Mouse (Mus musculus) layer of hippocampus, adult 9-11 months (tissue): ENCODE results near the gene Fpr1.
"Not testable (repeated sequence)": the region's sequence is repeated elsewhere in the genome, so short reads cannot be mapped to it uniquely, and the experiment has no call there.

Source experiments
- DNase-seq: peaks from one replicate; pipeline ENCODE4 v3.0.0; 2022

The Fpr1 gene

DNA sequence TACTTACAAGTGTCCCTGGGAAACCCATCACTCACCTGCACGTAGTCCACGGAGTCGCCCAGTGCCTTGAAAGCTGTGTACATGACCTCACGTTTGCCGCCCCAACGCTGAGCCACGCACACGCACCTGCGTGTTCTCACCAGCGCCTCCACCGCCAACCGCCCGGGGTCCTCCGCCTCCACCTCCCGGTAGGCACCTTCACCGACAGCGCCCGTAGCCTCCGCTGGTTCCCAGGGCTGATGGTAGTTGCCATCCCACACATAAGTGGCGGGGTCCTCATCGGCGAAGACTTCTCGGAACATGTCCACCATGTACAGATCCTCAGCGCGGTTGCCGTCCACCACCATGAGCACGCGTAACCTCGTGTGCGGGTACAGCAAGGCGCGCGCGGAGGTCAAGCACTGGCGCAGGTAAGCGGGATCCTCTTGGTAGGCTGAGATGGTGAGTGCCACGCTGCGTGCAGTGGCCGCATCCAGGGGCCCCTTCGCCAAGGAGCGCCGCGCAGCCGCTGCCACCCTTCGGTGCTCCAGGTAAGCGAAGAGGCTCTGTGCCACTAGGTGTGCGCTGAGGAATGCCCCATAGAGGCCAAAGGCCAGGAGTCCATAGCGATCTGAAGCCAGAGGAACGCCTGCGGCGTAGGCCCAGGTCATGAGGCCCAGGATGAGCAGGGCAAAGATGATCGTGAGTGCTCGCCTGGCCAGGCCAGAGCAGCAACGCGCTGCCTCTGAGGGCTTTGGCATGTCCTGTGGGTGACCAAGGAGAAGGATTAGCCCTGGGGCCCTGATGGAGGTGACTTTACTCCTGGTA is 33.6 kb downstream of the Fpr1 start:
- DNase-seq = no peak

DNA sequence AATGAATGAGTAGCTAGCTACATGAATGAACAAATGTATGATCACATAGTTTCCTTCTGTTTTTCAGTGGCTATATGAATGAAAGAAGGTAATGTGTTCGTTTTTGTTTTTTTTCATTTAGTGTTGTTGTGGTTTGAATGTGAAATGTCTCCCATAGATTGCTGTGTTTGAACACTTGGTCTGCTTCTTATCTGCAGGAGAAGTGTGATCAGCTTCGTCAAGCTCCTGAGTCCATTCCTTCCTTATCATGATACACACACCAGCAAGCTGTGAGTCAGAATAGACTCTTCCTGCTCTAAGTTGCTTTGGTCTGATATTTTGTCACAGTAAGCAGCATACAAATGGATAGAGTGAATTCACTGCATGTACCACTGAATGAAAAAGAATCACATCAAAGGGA is 34.8 kb downstream of the Fpr1 start:
- no peak for DNase-seq

DNA sequence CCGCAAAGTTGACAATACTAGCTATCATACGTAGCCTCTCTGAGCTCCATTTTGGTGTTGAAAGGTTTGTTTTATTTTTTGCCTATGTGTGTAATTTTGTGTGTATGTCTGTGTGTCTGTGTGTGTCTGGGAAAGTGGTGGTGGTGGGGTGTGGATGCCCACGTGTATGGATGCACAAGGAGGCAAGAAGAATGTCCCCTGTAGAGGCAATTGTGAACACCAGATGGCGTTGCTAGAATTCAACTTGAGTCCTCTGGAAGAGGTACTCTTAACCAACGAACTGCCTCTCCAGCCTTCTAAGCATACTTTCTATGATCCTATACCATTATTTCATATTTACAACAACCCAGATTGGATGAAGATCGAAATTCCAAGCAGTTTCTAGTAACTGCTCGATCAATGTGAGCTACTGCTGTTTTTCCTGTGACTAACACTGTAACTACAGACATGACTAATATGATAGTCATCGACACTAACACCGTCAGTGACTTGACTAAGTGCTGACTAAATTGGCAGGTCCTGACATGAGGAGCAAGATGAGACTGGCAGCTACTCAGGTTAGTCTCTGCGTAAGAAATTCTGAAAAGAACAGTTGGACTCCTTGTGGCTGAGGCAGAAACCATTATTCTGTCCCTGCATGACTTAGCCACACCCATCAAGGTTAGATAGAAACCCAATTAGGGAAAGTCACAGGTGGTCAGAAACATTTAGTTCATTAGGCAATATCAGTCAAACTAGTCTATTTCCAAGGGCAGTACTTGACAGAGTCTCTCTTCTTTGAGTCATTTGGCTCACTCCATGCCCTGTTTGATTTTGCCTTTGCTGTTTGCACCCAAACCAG is 38.3 kb downstream of the Fpr1 start:
- no peak for DNase-seq

DNA sequence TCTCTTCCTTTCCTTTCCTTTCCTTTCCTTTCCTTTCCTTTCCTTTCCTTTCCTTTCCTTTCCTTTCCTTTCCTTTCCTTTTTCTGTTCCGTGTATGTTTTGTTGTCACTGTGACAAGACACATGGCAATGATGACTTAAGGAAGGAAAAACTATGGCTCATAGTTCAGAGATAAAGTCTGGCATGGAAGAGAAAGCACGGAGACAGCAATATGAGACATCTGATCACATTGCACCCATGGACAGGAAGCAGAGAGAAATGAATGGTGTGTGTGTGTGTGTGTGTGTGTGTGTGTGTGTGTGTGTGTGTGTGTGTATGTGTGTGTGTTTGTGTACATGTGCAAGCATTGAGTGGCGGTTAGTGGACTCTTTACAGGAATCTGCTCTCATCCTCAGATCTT is 39.1 kb downstream of the Fpr1 start:
- DNase-seq = not testable (repeated sequence)

GRCm38 (mm10) chr17:17843534-17844261 is 40.0 kb downstream of the Fpr1 start:
- DNase-seq = no peak

GRCm38 (mm10) chr17:17840796-17841195 is 42.9 kb downstream of the Fpr1 start:
- no peak for DNase-seq

DNA sequence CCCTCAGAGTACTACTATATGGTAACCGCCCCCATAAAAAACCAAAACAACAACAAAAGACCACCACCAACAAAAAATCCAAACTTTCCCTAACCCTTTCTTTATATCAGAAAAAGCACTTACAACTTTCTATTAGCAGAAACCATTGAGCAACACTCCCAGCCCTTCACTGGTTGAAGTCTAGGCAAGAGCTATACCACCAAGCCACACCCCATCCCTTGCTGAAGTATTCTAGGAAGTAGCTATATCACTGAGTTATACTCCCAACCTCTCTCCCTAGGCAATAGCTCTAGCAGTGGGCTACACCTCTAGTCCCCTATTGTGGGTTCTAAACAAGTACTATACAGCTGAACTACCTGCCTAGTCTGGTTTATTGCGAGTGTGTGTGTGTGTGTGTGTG is 44.5 kb downstream of the Fpr1 start:
- DNase-seq = no peak

DNA sequence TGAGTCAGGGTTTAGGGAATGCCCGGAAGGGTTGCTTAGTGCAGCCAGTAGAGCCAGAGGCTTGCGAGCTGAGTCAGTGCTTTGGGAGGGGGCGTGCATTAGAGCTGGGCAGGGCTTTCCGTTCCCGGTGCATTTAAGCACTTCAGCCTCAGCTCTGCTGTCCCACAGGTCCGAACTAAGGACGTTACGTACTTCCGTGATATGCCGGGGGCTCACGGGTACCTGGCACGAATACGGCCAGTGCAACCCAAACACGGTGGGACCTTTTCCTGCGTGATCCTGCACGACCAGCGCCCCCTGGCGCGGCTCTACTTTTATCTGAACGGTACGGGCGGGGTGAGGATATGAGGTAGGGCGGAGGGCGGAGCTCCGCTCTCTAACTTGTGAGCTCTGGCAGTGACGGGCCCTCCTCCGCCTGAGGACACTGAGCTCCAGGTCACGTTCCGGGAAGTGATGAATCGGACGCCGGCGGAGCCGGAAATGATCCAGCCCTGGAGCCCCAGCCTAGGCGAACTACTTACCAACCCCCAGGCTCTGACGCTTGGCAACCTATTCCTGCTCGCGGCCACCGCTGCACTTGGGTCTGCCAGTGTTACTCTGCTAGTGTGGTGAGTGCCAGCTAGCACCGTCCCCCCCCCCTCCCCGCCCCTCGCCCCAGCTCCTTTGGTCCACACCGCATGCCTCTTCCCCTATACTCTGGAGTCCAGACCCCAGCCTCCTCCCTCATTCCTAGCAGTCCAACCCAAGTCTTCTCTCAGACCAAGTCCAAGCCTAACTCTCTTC is 45.6 kb downstream of the Fpr1 start:
- DNase-seq = peak; percentile 98

- no peak for DNase-seq
Measured at GRCm38 (mm10) chr17:17837426-17837825, 46.3 kb downstream of the Fpr1 start.

DNA sequence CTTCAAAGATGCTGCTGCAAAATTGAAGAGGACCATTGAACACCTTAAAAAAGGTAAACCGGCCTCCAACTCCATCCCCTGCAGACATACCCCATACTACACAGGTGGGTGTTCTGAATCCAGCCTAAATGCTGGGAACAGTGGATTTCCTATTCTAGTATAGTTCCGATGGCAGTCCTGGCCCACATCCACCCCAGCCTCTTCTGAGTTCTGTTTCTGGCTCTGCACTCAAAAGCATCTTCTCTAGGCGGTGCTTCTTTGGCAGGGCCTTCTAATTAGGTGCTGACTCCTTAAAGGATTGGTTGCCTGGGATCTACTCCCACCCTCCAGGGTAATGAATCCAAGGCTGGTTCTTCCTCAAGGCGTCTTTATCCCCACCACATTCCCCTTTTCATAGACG is 47.6 kb downstream of the Fpr1 start:
- DNase-seq = no peak

GRCm38 (mm10) chr17:17834896-17835295 is 48.8 kb downstream of the Fpr1 start:
- no peak for DNase-seq

GRCm38 (mm10) chr17:17830731-17831130 is 53.0 kb downstream of the Fpr1 start:
- no peak for DNase-seq

DNA sequence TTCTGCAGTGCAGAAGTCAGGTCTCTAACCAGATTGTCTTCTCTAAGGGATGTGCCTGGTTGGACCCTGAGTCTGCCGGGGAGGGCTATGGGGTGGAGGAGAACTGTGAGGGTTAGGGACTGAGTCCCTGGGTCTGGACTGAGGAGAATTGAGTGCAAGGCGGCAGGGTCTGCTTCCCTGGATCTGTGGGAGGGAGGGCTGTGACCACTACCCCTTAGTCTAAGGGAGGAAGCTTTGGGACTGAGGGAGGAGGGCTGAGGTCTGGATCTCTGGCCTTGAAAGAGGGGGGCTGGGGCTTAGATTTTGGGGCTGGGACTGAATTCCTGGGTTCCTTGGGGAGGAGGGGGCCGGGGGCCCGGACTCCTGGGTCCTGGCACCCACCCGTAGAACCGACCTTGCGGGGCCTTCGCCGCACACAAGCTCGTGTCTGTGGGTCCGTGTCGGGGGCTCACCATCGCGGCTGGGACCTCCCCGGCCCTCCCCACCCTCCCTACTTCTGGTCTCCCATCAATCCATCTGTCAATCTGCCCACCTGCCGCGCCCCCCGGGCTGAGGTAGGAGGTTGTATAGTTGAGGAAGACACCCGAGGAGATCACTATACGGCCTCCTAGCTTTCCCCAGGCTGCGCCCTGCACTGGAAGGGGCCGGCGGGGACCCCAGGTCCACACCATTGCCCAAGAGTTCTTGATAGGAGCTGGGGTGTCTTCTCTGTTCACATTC is 53.8 kb downstream of the Fpr1 start:
- DNase-seq = no peak

- DNase-seq = no peak
Measured at GRCm38 (mm10) chr17:17829052-17829785, 54.5 kb downstream of the Fpr1 start.

DNA sequence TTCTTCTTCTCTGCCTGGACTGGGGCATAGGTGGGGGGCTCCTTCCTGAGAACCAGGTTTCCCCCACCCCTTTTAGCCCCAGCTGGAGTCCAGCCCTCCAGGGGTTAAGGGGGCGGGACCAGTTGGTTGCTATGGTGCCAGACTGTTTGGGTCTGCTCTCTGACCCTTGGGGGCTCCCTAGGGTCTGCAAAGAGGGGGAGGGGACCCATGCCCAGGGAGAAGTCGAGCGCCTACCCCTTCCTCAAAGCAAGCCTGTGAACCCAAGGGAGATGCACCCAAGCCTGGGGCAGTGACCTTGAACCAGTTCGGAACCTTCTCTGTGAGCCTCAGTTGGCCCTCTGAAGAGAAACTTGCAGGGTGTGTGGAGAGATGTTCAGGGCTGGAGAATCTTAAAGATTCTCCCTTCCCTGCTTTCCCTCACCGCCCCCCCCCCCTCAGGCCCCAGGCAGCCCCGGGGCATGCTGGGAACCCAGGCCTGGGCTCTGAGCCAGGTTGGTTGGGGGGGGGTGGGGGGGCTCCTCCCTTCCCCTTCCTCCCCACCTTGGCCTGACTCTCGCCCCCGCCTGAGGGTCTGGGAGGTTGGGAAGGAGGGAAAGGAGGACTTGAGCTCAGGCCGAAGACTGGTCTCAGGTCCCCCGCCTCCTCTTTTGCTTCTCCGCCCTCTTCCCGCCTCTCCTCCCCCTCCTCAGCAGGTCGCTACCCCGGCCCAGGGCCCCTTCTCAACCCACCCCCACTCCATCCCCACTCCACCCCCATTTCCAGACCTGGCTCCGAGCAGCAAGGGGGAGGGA is 55.4 kb downstream of the Fpr1 start:
- DNase-seq = peak; percentile 55

GRCm38 (mm10) chr17:17827658-17828190 is 56.0 kb downstream of the Fpr1 start:
- DNase-seq = no peak

- DNase-seq = peak; percentile 90
Measured at GRCm38 (mm10) chr17:17826751-17827657, 56.7 kb downstream of the Fpr1 start, which contains the start of gene Spaca6. Gene Spaca6 (plus strand): TSS chr17:17827158.
